Mouse (Mus musculus): ENCODE measurements around the gene Actr1a. TPM values are rescaled to one million over a fixed set of nuclear protein-coding genes. Genes with fewer than 3 reads are reported as not detected.

Gene Actr1a
- polyA plus RNA-seq, 1 experiment, result 117 TPM

- peaks cover 53% of the 10 kb centered on the region for H3K79me2 ChIP-seq (ENCODE audit: control insufficient read depth, insufficient read depth)
- H3K36me3 ChIP-seq (ENCODE audit: control insufficient read depth, insufficient read depth), result no peaks in the 10 kb centered on the region
- H3K27me3 ChIP-seq (ENCODE audit: control insufficient read depth, insufficient read depth, insufficient read length), result no peaks in the 10 kb centered on the region
- H3K4me3 ChIP-seq, result no peak overlapping the region
- H3K4me2 ChIP-seq (ENCODE audit: low read depth), result no peak overlapping the region
- H3ac ChIP-seq (ENCODE audit: control insufficient read depth, insufficient read length), result no peak overlapping the region
- TF ChIP-seq E2F4 (IDR thresholded peaks at IDR 0.05; ENCODE audit: insufficient read depth) (no peak), POLR2AphosphoS2 (IDR thresholded peaks at IDR 0.05; ENCODE audit: insufficient read length, low read depth) (no peak), USF1 (IDR thresholded peaks at IDR 0.05; ENCODE audit: low read depth) (no peak), MYOD1 (IDR thresholded peaks at IDR 0.05; ENCODE audit: control insufficient read depth in 1 of 3, insufficient read length in 2 of 3, low read depth in 2 of 3) (no peak), REST (IDR thresholded peaks at IDR 0.05; ENCODE audit: insufficient read depth, insufficient read length) (no peak), TCF3 (IDR thresholded peaks at IDR 0.05; ENCODE audit: insufficient read length, low read depth) (no peak), POLR2A (IDR thresholded peaks at IDR 0.05; ENCODE audit: insufficient read length, low read depth) (no peak), CEBPB (IDR thresholded peaks at IDR 0.05; ENCODE audit: insufficient read depth, poor library complexity, severe bottlenecking) (no peak), MAX (IDR thresholded peaks at IDR 0.05; ENCODE audit: low read depth) (no peak), SRF (IDR thresholded peaks at IDR 0.05; ENCODE audit: control insufficient read depth, insufficient read length, low read depth) (no peak), MYOG (IDR thresholded peaks at IDR 0.05; ENCODE audit: control insufficient read depth in 1 of 3, insufficient read depth in 1 of 3, insufficient read length in 2 of 3, low read depth in 2 of 3) (no peak), TCF12 (IDR thresholded peaks at IDR 0.05; ENCODE audit: insufficient read depth, poor library complexity, severe bottlenecking) (no peak)
Observed at GRCm38 (mm10) chr19:46414486-46414885, 18.9 kb upstream of the Actr1a start.

GRCm38 (mm10) chr19:46413969-46414368 is 18.4 kb upstream of the Actr1a start:
- H3K4me3 ChIP-seq, result no peak overlapping the region
- H3K79me2 ChIP-seq (ENCODE audit: control insufficient read depth, insufficient read depth), result peaks cover 53% of the 10 kb centered on the region
- H3K27me3 ChIP-seq (ENCODE audit: control insufficient read depth, insufficient read depth, insufficient read length), result no peaks in the 10 kb centered on the region
- H3K4me2 ChIP-seq (ENCODE audit: low read depth), result no peak overlapping the region
- no peaks in the 10 kb centered on the region for H3K36me3 ChIP-seq (ENCODE audit: control insufficient read depth, insufficient read depth)
- no peak overlapping the region for H3ac ChIP-seq (ENCODE audit: control insufficient read depth, insufficient read length)
- TF ChIP-seq POLR2A (IDR thresholded peaks at IDR 0.05; ENCODE audit: insufficient read length, low read depth), result no peak
- TF ChIP-seq MYOD1 (IDR thresholded peaks at IDR 0.05; ENCODE audit: control insufficient read depth in 1 of 3, insufficient read length in 2 of 3, low read depth in 2 of 3), result no peak
- TF ChIP-seq TCF3 (IDR thresholded peaks at IDR 0.05; ENCODE audit: insufficient read length, low read depth), result no peak
- no peak for TF ChIP-seq CEBPB (IDR thresholded peaks at IDR 0.05; ENCODE audit: insufficient read depth, poor library complexity, severe bottlenecking)
- TF ChIP-seq TCF12 (IDR thresholded peaks at IDR 0.05; ENCODE audit: insufficient read depth, poor library complexity, severe bottlenecking), result no peak
- no peak for TF ChIP-seq SRF (IDR thresholded peaks at IDR 0.05; ENCODE audit: control insufficient read depth, insufficient read length, low read depth)
- TF ChIP-seq MYOG (IDR thresholded peaks at IDR 0.05; ENCODE audit: control insufficient read depth in 1 of 3, insufficient read depth in 1 of 3, insufficient read length in 2 of 3, low read depth in 2 of 3), result no peak
- no peak for TF ChIP-seq MAX (IDR thresholded peaks at IDR 0.05; ENCODE audit: low read depth)
- no peak for TF ChIP-seq REST (IDR thresholded peaks at IDR 0.05; ENCODE audit: insufficient read depth, insufficient read length)
- TF ChIP-seq POLR2AphosphoS2 (IDR thresholded peaks at IDR 0.05; ENCODE audit: insufficient read length, low read depth), result no peak
- no peak for TF ChIP-seq USF1 (IDR thresholded peaks at IDR 0.05; ENCODE audit: low read depth)
- no peak for TF ChIP-seq E2F4 (IDR thresholded peaks at IDR 0.05; ENCODE audit: insufficient read depth)

- no peak for TF ChIP-seq TCF3 (IDR thresholded peaks at IDR 0.05; ENCODE audit: insufficient read length, low read depth)
- no peak for TF ChIP-seq POLR2A (IDR thresholded peaks at IDR 0.05; ENCODE audit: insufficient read length, low read depth)
- Histone ChIP-seq H3K36me3 (ENCODE audit: control insufficient read depth, insufficient read depth) (no peaks in the 10 kb centered on the region), H3K4me3 (no peak overlapping the region), H3ac (ENCODE audit: control insufficient read depth, insufficient read length) (no peak overlapping the region), H3K4me2 (ENCODE audit: low read depth) (no peak overlapping the region), H3K79me2 (ENCODE audit: control insufficient read depth, insufficient read depth) (peaks cover 56% of the 10 kb centered on the region), H3K27me3 (ENCODE audit: control insufficient read depth, insufficient read depth, insufficient read length) (no peaks in the 10 kb centered on the region)
Observed at GRCm38 (mm10) chr19:46412056-46412805, 16.7 kb upstream of the Actr1a start.

GRCm38 (mm10) chr19:46409506-46409905 is 14.0 kb upstream of the Actr1a start:
- peaks cover 49% of the 10 kb centered on the region for H3K79me2 ChIP-seq (ENCODE audit: control insufficient read depth, insufficient read depth)
- H3K4me3 ChIP-seq, result no peak overlapping the region
- peaks cover 7% of the 10 kb centered on the region for H3K36me3 ChIP-seq (ENCODE audit: control insufficient read depth, insufficient read depth)
- TF ChIP-seq TCF12 (IDR thresholded peaks at IDR 0.05; ENCODE audit: insufficient read depth, poor library complexity, severe bottlenecking) (no peak), SRF (IDR thresholded peaks at IDR 0.05; ENCODE audit: control insufficient read depth, insufficient read length, low read depth) (peak; percentile 45)
- H3ac ChIP-seq (ENCODE audit: control insufficient read depth, insufficient read length), result no peak overlapping the region
- H3K4me2 ChIP-seq (ENCODE audit: low read depth), result no peak overlapping the region
- H3K27me3 ChIP-seq (ENCODE audit: control insufficient read depth, insufficient read depth, insufficient read length), result no peaks in the 10 kb centered on the region

GRCm38 (mm10) chr19:46406592-46407386 is 11.2 kb upstream of the Actr1a start:
- TF ChIP-seq USF1 (IDR thresholded peaks at IDR 0.05; ENCODE audit: low read depth) (no peak), MYOD1 (IDR thresholded peaks at IDR 0.05; ENCODE audit: control insufficient read depth in 1 of 3, insufficient read length in 2 of 3, low read depth in 2 of 3) (peak in 1 of 3 experiments; percentile 13)
- H3K4me3 ChIP-seq, result no peak overlapping the region
- peaks cover 27% of the 10 kb centered on the region for H3K79me2 ChIP-seq (ENCODE audit: control insufficient read depth, insufficient read depth)
- H3K36me3 ChIP-seq (ENCODE audit: control insufficient read depth, insufficient read depth), result peaks cover 7% of the 10 kb centered on the region
- H3K27me3 ChIP-seq (ENCODE audit: control insufficient read depth, insufficient read depth, insufficient read length), result no peaks in the 10 kb centered on the region
- H3ac ChIP-seq (ENCODE audit: control insufficient read depth, insufficient read length), result no peak overlapping the region
- H3K4me2 ChIP-seq (ENCODE audit: low read depth), result no peak overlapping the region
